Mouse (Mus musculus) testis, adult 2 months (tissue): ENCODE measurements around the gene Ablim1. TPM values are rescaled to one million over a fixed set of nuclear protein-coding genes. Genes with fewer than 3 reads are reported as not detected.
A peak's percentile ranks its signal among the peaks of the same experiment; 100 is the strongest.

Experiments
- H3K27ac ChIP-seq: fragments of 200-500 bp; 2 replicates; pipeline ENCODE4 v1.5.1; 2012; ENCODE audit warnings: low read depth, low read length; ENCODE audit not compliant: control insufficient read depth, insufficient read depth
- H3K27me3 ChIP-seq: fragments of 200-500 bp; 2 replicates; pipeline ENCODE4 v1.6.1; 2012; ENCODE audit warnings: mild to moderate bottlenecking, low read length, moderate library complexity; ENCODE audit not compliant: control insufficient read depth, insufficient read depth
- H3K36me3 ChIP-seq: fragments of 200-500 bp; 2 replicates; pipeline ENCODE4 v1.6.1; 2012; ENCODE audit warnings: mild to moderate bottlenecking, low read length; ENCODE audit not compliant: control insufficient read depth, insufficient read depth
- H3K4me1 ChIP-seq: fragments of 200-500 bp; 2 replicates; pipeline ENCODE4 v1.6.1; 2012; ENCODE audit warnings: low read length; ENCODE audit not compliant: control insufficient read depth, insufficient read depth
- H3K4me3 ChIP-seq: fragments of 200-500 bp; 2 replicates; pipeline ENCODE4 v1.5.1; 2012; ENCODE audit warnings: low read depth, mild to moderate bottlenecking, low read length, moderate library complexity, mixed read lengths; ENCODE audit not compliant: control insufficient read depth
- CTCF ChIP-seq: fragments of 200-500 bp; IDR thresholded peaks from 2 replicates; pipeline ENCODE4 v1.5.1; 2012; ENCODE audit warnings: low read depth, mild to moderate bottlenecking, inconsistent platforms, low read length, moderate library complexity; ENCODE audit not compliant: control insufficient read depth, insufficient read depth, insufficient replicate concordance
- POLR2A ChIP-seq: fragments of 200-500 bp; IDR thresholded peaks from 2 replicates; pipeline ENCODE4 v1.6.1; 2012; ENCODE audit warnings: low read depth, mild to moderate bottlenecking, inconsistent platforms, low read length, moderate library complexity; ENCODE audit not compliant: control insufficient read depth
- polyA plus RNA-seq: library from polyadenylated mRNA; depleted of rRNA; stranded (reverse); fragments of >200 nt; gene quantifications from 2 replicates; pipeline ENCODE4 v1.2.3, GENCODE M21; 2012

Gene Ablim1
- polyA plus RNA-seq, 1 experiment: 3.0 TPM

DNA sequence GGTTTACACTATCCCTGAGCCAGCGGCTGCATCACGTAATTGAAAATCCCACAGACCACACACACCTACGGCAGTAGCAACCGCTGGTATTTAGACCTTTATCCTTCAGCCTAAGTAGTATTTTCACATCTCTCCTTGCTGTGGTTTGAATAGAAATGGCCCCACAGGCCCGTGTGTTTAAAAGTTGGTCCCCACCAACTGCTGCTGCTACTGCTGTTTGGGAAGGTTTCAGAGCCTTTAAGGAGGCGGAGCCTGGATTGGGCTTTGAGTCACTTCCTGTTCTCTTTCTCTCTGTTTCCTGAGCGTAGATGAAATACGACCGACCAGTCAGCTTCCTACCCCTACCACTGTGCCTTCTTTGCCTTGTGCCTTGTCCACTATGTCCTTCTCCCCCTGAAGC is 214.7 kb downstream of the Ablim1 start:
- no peak overlapping the region for H3K4me3 ChIP-seq
- no peak overlapping the region for H3K27ac ChIP-seq
- H3K36me3 ChIP-seq: no peaks in the 10 kb centered on the region
- no peak for TF ChIP-seq CTCF
- no peak for TF ChIP-seq POLR2A
- H3K4me1 ChIP-seq: no peaks in the 10 kb centered on the region; the same call in 1 of the 2 replicates
- H3K27me3 ChIP-seq: no peaks in the 10 kb centered on the region

DNA sequence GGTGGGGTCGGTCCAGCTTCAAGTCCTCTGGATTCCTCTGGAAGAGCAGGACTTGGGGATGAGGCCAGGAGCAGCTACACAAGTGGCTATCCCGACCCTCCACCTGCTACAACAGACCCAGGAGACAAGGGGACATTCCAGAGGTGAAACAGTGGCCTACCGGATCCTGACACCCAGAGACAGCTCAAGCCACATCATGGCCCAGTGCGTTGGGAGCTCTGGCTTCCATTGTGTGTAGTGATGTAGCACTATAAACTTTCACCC is 215.7 kb downstream of the Ablim1 start:
- Histone ChIP-seq H3K36me3 (no peaks in the 10 kb centered on the region), H3K4me1 (no peaks in the 10 kb centered on the region; the same call in 1 of the 2 replicates), H3K27ac (peak overlapping the region; percentile 52), H3K27me3 (no peaks in the 10 kb centered on the region), H3K4me3 (no peak overlapping the region)
- TF ChIP-seq POLR2A (no peak), CTCF (no peak)

DNA sequence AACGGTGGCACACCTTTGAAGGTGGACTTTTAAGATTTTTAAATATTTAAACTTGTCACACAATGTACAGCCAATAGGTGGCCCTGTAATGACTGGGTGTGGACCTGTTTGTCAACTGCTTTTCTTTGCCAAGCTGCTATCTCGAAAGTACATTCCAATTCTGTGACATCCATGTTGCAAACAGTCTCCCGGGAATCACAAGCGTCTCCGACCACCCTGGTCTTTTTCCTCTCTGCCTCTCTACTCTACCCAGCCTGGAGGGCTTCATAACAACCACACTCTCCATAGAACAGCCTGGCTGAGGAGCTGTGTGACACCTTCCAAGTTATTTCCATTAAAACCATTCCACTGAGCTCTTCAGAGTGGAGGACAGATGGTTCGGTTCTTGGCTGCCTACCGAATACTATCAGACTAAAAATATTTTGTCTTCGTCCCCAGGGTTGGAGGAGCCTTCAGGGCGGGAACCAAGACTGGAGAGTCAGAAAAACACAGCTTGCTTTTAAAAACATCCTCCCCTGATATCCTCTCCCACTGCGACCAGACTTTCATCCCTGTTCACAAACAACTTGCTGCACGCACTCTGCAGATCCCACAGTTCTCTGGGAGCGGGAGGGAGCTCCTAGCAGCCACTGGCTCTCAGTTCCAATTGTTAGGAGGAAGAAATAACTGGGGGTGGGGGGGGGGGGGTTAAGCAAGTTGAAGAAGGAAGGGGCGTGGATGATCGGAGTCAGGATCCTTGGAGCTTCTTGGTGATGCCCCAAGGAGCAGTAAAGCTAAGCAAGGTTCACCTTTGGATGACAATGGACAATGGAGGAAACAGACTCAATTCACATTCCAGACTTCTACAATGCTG is 216.3 kb downstream of the Ablim1 start:
- TF ChIP-seq CTCF: no peak
- TF ChIP-seq POLR2A: no peak
- Histone ChIP-seq H3K36me3 (no peaks in the 10 kb centered on the region), H3K27me3 (no peaks in the 10 kb centered on the region), H3K4me3 (no peak overlapping the region), H3K4me1 (no peaks in the 10 kb centered on the region; the same call in 1 of the 2 replicates), H3K27ac (peak overlapping the region; percentile 78)

DNA sequence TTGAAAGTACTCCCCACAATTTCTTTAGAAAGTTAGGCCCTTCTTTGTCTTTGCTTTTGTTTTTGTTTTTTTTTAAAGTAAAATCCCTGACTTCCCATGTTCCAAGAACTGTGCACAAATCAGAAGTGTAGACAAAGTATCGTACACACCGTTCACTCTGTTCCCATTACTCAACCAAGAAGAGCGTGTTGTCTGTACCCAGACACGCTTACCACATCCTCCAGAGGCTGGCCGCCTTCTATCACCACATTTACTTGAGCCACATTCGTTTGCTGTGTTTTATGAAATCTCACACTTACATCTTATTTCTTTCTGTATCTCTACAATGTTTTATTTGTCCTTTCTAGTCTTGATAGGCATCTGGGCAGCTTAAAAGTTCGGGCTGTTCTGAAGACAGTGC is 219.4 kb downstream of the Ablim1 start:
- Histone ChIP-seq H3K4me3 (no peak overlapping the region), H3K27ac (no peak overlapping the region), H3K4me1 (no peaks in the 10 kb centered on the region; the same call in 1 of the 2 replicates), H3K27me3 (no peaks in the 10 kb centered on the region), H3K36me3 (no peaks in the 10 kb centered on the region)
- TF ChIP-seq CTCF: no peak
- TF ChIP-seq POLR2A: no peak

DNA sequence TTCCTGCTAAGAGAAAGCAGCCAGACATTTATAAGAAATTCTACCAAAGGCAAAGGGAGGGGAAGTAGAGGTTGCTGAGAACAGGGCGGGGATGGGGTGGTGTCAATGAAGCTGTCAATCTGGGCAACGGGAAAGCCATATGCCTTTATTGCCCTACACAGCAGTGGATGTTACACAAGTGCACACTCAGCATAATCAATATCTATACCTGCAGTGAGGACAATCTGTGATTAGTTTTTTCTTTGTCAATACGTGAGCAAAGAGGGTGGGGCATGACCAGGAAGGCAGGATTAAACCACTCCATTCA is 221.1 kb downstream of the Ablim1 start:
- Histone ChIP-seq H3K27ac (no peak overlapping the region), H3K36me3 (no peaks in the 10 kb centered on the region)
- no peak for TF ChIP-seq POLR2A
- no peak for TF ChIP-seq CTCF

DNA sequence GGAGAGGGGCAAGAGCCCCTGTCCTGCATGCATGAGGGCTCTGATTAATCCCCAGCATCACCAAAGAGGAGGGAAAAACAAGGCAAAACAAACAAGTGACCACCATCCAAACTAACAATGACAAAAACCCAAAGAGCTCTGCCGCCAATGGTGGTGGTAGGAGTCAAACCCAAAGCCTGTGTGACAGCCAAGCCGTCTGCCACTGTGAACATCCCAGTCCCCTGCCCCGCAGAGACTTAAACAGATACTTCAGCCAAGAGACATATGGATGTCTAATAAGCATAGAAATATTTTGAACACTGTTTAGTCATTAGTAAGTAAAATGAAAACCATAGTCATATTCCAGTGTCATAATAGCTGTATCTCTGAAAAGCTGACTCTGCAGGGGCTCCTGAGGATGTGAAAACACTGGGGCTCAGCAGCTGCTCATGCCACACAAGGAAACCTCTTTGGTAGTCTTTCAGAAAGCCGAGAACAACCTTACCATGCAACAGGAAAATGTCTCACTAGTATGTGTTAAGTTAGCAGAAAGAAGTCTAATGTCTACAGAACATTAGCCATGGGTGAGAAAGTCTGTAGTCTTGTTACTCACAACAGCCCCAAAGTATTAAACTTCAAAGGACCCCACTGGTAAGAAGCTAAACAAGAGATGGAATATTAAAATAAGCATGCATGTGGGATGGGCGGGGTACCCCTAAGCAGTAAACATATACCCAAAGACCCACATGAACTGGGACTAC is 221.6 kb downstream of the Ablim1 start:
- Histone ChIP-seq H3K36me3 (no peaks in the 10 kb centered on the region), H3K4me1 (no peaks in the 10 kb centered on the region), H3K27ac (no peak overlapping the region), H3K27me3 (no peaks in the 10 kb centered on the region), H3K4me3 (no peak overlapping the region)
- TF ChIP-seq POLR2A (no peak), CTCF (no peak)

More for the DNA sequence above, 221.1 kb downstream of the Ablim1 start:
- no peaks in the 10 kb centered on the region for H3K27me3 ChIP-seq
- H3K4me1 ChIP-seq: no peaks in the 10 kb centered on the region
- H3K4me3 ChIP-seq: no peak overlapping the region

DNA sequence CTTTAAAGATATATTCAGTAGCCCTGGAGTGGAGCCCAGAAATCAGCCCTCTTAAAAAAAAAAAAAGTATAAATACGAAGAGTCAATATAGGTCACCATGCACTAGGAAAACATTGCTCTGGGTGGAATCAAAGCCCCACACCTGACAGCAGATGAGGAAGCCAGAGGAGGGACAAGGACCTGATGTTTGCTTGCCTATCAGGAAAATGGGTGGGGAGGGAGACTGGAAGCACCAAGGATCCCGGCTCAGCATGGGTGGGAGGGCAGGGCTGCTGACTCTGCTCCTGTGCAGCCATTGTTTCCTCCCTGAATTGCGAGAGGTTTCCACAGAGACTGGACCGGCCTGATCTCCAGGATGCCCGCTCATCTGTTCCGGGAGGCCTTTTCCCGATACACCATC is 223.4 kb downstream of the Ablim1 start:
- no peak overlapping the region for H3K27ac ChIP-seq

More for the DNA sequence above, 223.4 kb downstream of the Ablim1 start:
- Histone ChIP-seq H3K36me3 (no peaks in the 10 kb centered on the region), H3K4me3 (no peak overlapping the region), H3K4me1 (no peaks in the 10 kb centered on the region), H3K27me3 (no peaks in the 10 kb centered on the region)
- TF ChIP-seq CTCF (no peak), POLR2A (no peak)
